Mouse (Mus musculus): ENCODE results near the gene Emid1.
A peak's percentile ranks its signal among the peaks of the same experiment; 100 is the strongest.

Emid1 gene

DNA sequence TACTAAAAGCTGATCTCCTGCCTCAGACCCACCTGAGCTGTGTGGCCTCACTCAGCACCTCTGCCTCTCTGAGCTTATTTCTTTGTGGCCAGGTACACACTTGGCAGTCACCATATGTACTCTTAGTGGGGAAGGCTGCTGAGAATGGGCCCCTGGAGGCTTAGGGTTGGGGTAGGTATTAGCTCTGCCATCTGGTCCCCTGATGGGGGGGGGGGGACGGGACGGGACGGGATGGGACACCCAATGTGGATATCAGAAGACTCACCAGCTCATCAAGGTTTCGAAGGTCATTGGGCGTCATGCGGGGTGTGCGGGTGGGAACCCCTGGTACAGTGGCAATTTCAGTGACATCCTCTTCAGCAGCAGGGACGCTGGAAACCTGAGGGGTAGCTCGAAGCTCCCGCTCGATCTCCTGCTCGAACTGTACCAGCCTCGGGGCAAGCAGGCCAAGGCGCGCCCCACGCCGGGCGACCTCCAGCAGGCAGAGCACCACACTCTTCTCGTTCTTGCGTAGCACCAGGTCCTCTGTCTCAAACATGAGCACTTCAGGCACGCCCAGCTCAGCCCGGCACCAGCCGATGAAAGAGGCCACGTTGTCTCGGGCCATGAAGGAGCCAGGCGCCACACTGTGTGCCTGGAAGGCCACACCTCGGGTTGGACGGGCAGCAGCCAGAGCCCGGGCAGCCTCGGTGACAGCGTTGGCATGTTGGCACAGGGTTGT lies 88.3 kb downstream of the Emid1 start:
- DNase-seq (ENCODE audit: low spot score in 2 of 2), result peak in 1 of 2 experiments; percentile 31

DNA sequence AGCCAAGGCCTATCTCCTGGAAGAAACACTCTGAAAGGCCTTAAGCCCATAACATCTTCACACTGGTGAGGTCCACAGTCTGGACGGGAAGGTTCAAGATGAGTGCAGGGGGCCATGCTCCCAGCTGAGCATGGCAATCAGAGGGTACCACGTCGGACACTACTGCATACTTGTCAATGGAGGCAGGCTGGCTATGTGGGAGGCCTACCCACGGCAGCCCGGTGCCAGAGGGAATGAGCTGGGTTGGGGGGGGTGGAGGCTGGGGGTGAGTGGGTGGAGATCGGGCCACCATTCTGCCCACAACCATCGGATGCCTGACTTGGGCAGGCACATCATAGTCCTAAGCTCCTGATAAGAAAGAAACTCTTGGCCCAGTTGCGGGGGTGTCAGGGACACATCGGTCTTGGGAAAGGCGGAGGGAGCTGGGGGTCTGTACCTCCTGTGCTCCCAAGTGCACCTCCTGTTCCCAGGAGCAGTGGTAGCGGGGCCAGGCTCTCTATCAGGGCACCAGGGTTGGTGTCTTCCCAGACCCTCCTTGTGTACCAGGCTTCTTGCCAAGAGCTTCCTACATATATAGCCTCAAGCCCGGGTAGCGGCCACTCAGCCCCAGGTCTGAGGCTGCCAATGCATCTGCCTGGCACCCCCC lies 89.1 kb downstream of the Emid1 start:
- DNase-seq (ENCODE audit: low spot score in 2 of 2), result no peak

GRCm38 (mm10) chr11:5062326-5062725 lies 89.7 kb downstream of the Emid1 start:
- no peak for DNase-seq (ENCODE audit: low spot score in 2 of 2)

- peak; percentile 90 to 91 for DNase-seq (ENCODE audit: low spot score in 2 of 2)
Observed at GRCm38 (mm10) chr11:5061413-5062139, 90.5 kb downstream of the Emid1 start.

DNA sequence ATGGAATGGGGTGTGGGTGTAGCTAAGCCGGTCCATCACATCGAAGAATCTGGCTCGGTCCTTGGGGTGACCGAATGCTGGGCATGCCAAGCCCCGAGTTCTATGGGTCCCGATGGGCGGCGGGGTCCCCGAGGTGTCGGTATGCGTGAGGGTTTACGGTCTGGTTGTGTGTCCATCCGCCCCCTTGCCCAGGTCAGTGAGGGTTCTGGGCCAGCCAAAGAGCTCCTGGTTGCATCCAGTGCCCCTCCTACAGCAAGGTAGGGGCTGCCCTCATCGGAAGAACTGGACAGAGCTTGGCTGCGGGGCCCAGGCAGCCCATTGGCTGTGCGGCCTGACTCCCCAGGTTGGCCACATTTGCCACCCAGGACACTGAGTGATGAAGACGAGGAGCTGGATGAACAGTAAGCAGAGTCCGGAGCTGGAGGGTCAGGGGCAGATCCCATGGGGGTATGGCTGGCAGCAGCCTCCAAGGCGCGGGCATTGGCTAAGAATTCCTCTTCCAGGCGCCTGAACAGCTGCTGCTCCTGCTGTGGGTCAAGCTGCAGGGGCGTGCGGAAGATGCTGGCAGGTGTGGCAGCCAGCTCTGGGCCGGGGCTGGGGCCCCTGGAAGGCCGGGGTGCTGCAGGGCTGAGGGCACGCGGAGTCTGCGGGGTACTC lies 91.2 kb downstream of the Emid1 start:
- no peak for DNase-seq (ENCODE audit: low spot score in 2 of 2)

DNA sequence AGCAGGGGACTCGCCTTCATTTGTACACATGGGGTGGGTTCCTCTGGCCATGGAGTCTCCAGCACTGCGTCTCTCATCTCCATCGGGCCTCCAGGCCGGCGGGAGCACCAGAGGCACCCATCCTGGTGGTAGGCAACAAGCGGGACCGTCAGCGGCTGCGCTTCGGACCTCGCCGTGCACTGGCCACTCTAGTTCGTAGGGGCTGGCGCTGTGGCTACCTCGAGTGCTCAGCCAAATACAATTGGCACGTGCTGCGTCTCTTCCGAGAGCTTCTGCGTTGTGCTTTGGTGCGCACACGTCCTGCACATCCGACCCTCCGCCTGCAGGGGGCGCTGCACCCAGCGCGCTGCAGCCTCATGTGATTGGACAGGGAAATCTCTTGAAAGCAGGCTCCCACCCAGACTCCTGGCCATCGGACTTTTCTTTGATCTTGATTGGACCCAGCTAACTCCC lies 92.3 kb downstream of the Emid1 start:
- DNase-seq (ENCODE audit: low spot score in 2 of 2), result peak; percentile 48 to 56

- DNase-seq (ENCODE audit: low spot score in 2 of 2), result no peak
Observed at GRCm38 (mm10) chr11:5059230-5059629, 92.8 kb downstream of the Emid1 start.

DNA sequence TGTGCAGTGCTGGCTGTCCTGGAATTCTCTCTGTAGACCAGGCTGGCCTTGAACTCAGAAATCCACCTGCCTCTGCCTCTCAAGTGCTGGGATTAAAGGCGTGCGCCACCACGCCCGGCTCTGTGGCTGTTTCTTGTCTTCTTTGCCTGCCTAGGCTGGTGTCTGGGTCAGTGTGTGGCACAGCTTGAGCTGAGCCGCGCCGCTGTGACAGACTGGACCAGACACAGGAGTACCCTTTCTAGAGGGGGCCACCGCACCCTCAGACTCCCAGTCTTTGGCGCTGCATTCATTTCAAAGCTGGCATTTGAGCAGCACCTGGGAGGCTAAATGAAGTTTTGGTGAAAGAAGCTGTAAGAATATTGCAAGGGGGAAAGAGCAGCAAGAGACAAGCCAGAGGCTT lies 93.3 kb downstream of the Emid1 start:
- no peak for DNase-seq (ENCODE audit: low spot score in 2 of 2)

- DNase-seq (ENCODE audit: low spot score in 2 of 2), result peak in 1 of 2 experiments; percentile 36
Observed at GRCm38 (mm10) chr11:5057856-5058641, 94.0 kb downstream of the Emid1 start, which contains the start of gene Rasl10a. TSS of gene Rasl10a (plus strand) at chr11:5058128.

- no peak for DNase-seq (ENCODE audit: low spot score in 2 of 2)
Observed at GRCm38 (mm10) chr11:5057541-5057855, 94.6 kb downstream of the Emid1 start.

DNA sequence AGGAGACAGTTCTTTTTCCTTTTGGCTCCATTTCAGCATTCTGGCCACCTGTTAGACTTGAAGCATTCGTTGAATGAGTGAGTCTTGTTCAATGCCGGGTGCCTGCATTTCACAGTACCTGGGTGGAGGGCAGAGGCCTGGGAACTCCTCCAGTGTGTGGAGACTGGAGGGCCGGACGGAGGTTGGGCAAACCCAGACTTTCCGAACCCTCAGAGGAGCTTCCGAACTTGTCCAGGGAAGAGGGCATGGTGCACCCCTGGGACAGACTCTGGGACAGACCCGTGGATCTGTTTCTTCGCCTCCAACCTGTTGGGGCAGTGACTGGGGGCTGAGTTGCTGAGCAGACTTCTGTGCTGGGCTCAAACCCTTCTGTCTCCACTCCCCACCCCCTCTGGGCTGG lies 95.0 kb downstream of the Emid1 start:
- no peak for DNase-seq (ENCODE audit: low spot score in 2 of 2)
